Mouse (Mus musculus) liver (tissue): ENCODE measurements around the gene Psmb1.
"Not testable (repeated sequence)": the region's sequence is repeated elsewhere in the genome, so short reads cannot be mapped to it uniquely, and the experiment has no call there.

ENCODE experiments used
- DNase-seq: peaks from one replicate; pipeline ENCODE4 v3.0.0-alpha.2; 2020; ENCODE audit warnings: mixed read lengths

The Psmb1 gene

DNA sequence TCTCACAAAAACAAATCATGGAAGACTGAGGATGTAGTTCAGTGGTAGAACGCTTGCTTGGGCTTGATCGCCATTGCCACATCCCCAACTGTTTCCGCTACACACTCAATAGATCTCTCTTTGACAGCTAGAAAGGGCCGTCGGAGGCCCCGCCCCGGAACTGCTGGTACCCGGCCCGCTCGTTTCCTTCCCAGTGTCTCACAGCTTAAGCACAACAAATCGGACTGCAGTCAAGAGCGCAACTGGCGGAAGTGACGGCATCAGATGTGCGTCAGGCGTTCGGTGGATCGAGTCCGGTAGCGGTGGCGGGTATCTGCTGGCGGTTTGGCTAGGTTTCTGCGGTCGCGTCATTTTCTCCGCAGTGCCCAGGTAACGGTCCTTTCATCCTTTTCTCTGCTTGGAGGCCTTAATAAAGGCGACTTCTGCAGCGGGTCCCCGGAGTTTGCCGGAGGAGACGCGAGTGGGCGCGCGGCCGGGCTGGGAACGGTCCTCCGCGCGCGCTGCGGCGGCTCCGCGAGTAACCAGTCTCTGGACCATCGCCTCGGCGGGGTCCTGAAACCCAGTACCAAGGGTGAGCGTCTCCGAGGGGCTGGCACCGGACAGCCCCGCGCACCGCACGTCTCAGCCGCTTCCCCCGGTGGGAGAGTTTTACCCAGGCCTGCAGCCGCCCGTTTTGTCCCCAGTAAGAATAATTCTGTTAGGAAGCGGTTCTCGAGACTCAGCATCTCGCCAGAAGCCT is at the start of gene Psmb1, which contains the start of gene Tbp:
Gene Psmb1, minus strand, starts transcription at position 96 of the 739 bp plus-strand sequence.
Gene Tbp, plus strand, starts transcription at position 233 of the 739 bp plus-strand sequence.
- DNase-seq, result peak; percentile 95

DNA sequence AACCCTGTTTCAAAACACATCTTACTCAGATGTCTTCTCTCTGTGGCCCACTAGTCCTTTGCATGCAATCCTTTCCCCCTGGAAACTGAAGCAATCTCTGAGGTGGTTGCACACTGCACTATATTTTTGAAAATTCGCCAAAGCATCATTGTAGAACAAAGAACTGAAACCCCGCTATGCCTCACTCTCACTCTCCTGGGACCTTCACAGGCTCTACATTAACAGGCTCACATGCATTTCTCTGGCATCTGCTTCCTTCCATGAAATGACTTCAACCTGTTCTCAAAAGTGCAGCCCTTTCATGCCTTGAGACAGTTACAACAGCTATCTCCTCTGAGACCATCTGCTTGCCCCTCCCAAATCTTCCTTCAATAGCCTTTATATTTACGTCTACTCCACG is 46.9 kb upstream of the Psmb1 start:
- DNase-seq, result no peak

- DNase-seq, result not testable (repeated sequence)
Measured at GRCm38 (mm10) chr17:15543868-15544267, 44.3 kb upstream of the Psmb1 start.

- DNase-seq, result no peak
Measured at GRCm38 (mm10) chr17:15540309-15540708, 40.8 kb upstream of the Psmb1 start.

- peak; percentile 9 for DNase-seq
Measured at GRCm38 (mm10) chr17:15536457-15536904, 36.9 kb upstream of the Psmb1 start.

DNA sequence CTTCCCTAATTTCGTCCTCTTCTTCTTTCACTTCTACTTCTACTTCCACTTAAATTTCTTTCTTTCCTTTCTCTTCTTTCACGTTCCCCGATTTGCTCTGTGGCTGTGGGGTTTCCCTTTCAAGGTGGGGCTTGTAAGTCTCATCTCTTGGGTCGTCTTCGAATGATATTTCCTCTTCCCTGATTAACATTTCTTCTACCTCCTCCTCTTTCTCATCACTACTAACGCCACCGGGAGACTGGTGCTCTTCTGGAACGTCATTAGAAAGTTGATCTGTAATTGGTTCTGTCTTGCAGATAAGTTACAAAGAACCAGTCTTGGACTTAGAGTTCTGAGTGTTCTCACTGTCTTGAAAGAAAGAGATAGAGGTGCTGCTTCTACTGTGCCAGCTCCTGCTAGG is 36.4 kb upstream of the Psmb1 start:
- no peak for DNase-seq

GRCm38 (mm10) chr17:15535162-15535800 is 35.7 kb upstream of the Psmb1 start:
- DNase-seq, result no peak

DNA sequence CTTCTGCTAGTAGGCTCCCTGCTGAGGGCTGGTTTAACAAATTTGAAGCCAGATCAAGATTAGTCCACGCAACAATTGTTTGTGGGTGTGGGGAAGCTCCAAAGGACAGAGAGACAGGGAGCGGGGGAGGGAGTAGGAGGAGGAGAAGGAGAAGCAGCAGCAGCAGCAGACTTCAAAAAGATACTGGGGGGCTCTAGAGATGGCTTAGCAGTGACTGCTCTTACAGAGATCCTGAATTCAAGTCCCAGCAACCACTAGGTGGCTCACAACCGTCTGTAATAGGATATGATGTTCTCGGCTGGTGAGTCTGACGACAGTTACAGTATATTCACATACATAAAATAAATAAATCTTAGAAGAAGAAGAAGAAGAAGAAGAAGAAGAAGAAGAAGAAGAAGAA is 30.6 kb upstream of the Psmb1 start:
- peak; percentile 21 for DNase-seq

DNA sequence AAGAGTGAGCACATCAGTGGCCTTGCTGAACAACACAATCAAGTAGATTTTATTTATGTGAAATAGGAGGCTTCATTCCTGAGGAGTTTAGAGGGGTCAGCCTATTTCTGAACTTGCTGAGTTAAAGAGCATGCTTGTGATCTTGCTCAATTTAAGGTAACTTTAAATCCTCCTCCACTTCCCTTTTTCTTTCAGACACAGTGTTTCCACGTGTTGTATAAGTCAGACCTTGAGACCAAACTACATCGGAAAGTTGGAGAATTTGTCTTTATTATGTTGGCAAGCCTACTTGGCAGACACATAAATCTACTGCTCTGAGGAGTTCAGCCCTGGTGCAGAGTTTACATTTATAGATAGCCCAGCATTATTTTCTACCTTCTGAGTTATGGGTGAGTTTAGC is 29.3 kb upstream of the Psmb1 start:
- DNase-seq, result no peak

GRCm38 (mm10) chr17:15527811-15528136 is 28.2 kb upstream of the Psmb1 start:
- no peak for DNase-seq

GRCm38 (mm10) chr17:15526986-15527810 is 27.6 kb upstream of the Psmb1 start, which contains the start of gene Pdcd2:
Gene Pdcd2 (minus strand): TSS chr17:15527301.
- peak; percentile 97 for DNase-seq

DNA sequence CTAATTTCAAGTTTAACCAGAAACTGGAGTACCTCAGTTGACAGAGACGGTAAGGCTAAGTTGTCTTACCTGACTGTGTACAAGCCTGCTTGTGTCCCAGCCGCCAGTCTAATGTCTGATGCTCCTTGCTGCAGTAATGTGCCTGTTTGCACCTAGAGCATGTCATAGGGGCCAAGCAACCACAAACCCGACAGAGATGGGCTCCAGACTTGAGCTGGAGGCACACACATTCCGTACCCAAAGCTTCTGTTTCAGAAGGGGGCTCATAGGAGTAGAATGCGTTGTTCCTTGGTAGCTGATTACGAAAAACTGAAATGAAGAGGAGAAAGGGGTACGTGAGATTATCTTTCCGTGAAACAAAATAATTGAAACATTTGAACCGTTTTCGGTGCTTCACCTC is 26.8 kb upstream of the Psmb1 start:
- DNase-seq, result peak; percentile 7

DNA sequence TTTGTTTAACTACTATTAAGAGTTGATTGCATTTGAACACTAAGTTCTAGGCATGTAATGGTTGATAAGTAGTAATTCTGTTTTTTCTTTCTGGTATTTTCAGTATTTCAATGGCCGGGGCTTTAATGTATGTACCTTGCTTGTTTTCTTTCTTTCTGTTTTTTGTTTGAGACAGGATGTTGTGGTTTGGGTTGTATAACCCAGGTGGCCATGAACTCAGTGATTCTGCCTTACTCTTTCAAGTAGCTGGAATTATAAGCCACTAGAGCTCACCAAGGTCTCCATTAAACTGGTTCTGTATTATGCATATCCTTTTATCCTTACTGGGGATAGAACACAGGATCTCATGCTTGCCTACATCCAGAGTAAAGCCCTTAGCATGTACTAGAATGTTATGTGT is 19.2 kb upstream of the Psmb1 start:
- DNase-seq, result no peak

DNA sequence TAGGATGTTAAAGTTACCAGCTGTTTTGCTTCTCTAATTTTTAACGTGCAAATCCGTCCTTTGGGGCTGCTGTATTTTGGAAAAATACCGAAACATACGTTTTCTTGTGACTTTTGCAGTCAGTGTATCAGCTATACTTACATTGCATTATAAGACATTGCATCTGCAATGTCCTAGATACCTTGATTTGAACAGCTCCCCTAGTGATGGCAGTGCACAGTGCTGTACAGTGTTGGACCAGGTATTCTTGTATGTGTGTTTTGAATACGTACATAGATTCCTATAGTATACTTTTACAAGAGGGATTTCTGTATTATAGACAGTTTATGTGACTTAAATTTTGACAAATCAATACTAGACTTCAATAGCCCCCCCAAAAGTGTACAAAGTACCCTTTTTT is 18.6 kb upstream of the Psmb1 start:
- DNase-seq, result no peak

- no peak for DNase-seq
Measured at GRCm38 (mm10) chr17:15517776-15518175, 18.2 kb upstream of the Psmb1 start.

GRCm38 (mm10) chr17:15510694-15511093 is 11.1 kb upstream of the Psmb1 start:
- DNase-seq, result no peak

DNA sequence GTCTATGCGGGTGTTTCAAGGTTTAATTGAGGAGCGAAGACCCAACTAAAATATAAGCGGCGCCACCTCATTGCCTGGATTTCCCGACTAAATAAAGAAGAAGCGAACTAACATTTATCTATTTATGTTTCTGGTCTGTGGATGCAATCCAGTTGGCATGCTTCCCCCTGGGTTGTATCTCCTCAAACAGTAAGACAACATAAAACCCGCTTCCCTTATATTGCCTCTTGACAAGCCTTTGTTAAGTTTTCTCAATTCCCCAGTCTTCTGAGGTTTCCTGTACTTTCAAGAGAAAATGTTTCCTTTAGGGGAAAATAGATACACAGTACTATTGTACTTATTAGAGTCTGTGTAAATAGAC is 818 bp downstream of the Psmb1 start:
- no peak for DNase-seq

DNA sequence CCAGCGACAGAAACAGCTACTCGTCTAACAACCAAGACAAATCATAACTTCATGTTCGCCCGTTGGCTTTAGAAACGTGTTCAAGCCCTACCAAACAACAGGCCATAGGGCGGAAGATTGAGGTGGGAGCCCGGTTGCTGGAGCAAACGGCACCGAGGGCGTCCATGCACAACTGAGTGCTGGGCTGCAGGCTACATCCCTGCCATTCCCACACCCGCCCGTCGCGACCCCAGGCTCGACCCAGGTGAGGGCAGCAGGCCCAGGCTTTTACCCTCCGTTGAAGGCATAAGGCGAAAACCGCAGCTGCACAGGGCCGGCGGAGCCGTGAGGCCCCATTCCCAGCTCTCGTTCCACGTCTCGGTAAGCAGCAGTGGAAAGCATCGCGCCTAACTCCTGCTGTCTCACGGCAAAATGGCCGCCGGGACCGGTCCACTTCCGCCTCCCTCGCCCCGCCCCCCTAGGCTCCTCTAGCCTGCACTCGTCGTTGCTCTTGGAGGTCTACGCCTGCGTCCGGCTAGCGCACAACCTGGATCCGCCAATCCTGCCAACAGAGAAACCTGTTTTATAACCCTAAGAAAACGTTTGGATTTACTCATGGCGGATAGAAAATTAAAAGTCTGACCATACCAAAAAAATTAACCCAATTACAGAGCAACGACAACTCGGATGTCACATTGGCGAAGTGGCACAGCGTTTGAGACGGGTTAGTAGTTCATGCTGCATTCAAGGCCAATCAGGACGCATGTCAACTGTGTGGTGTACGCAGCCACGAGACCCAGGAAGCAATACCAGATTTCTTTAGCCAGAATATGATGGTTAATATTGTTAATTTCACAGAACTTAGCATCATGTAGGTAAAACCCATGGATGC is 1.4 kb downstream of the Psmb1 start:
- DNase-seq, result peak; percentile 96

GRCm38 (mm10) chr17:15490542-15490941 is 9.0 kb downstream of the Psmb1 start:
- no peak for DNase-seq

- no peak for DNase-seq
Measured at GRCm38 (mm10) chr17:15472671-15473070, 26.9 kb downstream of the Psmb1 start.

DNA sequence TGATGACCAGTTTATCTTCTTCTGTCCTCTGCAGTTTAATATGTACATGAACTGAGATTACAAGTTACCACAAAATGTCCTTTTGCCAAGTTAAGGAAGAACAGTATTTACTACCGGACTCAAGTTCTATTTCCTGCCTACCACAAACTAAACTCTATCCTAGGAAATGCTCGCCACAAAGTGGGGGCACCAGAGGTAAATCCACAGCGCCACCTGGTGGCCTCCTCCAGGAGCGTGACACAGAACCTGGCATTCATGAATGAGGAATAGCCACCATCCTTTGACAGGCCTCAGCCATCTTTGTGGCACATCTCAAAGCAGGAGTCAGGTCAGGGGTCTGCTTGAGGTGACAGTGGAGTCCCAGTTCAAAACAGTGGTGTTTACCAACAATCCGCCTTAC is 31.9 kb downstream of the Psmb1 start:
- peak; percentile 79 for DNase-seq

- no peak for DNase-seq
Measured at GRCm38 (mm10) chr17:15461921-15462495, 37.5 kb downstream of the Psmb1 start.
